Mouse (Mus musculus) natural killer cell, adult 2 months (primary cell): ENCODE measurements around the gene Banp.

ENCODE experiments used
- DNase-seq, 2 experiments: peaks; one replicate each; pipeline ENCODE4 v3.0.0; 2022; ENCODE audit warnings: low spot score in 2 of 2

Gene Banp

DNA sequence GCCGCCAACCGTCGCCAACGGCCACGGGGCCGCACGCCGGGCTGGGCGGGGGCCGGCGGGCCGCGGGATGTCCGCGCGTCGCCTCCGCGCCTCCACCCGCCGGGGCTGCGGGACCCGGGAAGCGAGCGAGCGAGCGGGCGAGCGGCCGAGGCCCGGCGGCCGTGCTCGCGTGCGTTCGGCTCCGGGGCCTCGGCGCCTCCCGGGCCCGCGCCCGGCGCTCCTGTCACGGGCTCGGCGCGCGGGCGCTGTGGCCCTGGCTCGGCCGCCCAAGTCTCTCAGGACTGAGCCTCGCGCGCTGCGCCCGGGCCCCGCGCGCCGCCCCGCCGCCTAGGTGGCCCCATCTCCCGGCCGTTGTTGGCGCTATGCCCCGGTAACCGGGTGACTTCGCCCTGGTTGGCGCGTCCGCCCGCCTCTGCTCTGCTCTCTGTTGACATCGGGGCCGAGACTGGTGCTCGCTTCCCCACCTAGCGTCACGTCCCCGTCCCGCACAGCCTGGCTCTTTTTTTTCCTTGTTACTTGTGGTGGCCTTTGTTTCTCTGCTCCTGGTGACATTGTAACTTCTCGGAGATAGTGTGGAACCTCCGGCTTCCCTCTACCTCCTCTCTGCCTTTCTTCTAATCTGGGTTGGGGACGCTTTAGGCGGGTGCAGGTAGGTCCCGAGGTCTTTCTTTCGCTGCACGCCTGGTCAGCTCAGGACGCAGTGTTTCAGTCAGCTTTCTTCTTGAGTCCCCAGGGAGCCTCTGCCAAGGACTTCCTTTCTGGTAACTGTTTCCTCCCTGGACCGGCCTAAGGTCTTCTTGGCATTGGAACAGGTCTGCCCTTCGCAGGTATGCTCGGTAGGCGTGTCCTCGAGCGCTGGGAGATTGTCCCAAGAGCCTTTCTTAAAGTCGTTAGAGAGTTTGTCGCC lies 1.5 kb downstream of the Banp start:
- DNase-seq, result peak; percentile 37 to 48

DNA sequence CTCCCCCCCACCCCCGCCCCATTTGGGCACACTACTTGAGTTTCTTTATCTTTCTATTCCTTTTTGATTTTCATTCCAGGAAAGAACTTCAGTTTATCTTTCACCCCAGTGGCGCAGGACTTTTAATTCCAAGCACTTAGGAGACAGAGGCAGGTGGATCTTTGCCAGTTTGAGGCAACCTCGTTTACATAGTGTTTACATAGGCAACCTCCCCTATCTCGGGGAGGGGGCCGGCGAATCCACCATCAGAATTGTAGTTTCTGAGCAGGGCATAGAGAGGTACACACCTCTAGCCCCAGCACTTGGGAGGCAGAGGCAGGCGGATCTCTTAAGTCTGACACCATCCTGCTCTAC lies 2.1 kb downstream of the Banp start:
- DNase-seq, result no peak

DNA sequence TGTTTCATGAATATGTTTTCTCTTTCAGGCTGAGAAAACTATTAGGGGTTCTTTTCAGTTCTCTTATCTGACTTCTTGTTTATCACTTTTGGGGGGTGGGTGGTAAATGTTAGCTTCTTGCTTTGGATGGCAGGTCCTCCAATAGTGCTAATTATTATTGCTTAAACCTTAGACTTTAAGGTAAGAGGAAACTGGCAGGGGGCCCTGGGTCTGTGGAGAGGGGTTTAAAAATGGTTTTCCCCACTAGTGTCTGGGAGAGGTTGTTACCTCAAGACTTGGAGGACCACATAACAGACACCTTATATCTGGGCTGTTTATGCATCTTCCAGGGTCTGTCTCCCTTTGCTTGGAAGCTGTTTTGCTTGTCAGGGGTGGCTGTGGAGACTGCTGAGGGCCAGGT lies 2.6 kb downstream of the Banp start:
- no peak for DNase-seq

DNA sequence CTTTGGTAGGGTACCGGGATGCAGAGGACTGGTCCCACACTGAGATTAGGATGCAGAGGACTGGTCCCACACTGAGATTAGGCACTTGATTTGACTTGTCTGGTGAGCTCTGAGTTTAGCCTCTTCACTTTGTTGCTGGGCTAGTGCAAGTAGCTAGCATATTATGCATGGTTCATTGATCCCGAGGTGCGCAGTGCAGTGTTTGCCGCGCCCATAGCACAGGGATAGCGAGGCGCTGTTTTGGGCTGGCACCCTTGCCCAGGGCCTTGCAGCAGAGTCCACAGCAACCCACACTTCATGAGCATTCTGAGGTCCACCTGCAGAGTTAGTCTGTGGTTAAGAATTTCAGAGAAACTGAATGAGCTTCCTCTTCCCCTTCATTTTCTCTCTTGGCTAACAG lies 3.2 kb downstream of the Banp start:
- DNase-seq, result no peak

DNA sequence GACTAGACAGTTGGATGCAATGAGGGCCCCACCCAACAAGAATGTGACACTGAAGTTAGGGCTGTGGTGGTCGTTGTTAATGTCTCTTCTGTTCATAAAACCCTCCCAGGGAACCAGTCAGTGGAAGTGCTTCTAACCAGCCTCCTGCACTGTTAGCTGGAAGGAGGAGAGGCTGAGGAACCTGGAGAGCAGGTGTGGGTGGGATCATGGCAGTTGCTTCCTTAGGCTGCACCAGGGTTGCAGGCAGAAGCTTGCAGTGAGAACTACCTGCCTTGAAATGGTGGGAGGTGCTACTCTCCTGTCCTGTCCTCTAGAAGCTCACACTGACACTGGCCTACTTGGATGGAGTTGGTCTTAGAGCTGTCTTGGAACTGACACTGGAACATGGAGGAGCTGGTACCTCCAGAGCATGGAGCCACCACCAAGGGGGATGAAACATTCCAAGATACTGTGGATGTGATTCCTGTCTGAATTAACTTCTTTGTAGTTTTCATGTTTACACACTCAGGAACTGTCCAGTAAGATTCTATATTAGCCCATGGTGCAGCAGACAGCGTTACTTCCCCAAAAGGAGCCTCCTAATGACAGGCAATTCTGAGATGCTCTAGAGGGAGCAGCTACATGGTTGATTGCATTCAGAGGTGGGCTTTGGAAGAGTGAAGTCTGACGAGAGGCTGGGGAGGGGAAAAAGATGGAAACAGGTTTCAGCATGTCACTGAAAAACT lies 4.4 kb downstream of the Banp start:
- no peak for DNase-seq

DNA sequence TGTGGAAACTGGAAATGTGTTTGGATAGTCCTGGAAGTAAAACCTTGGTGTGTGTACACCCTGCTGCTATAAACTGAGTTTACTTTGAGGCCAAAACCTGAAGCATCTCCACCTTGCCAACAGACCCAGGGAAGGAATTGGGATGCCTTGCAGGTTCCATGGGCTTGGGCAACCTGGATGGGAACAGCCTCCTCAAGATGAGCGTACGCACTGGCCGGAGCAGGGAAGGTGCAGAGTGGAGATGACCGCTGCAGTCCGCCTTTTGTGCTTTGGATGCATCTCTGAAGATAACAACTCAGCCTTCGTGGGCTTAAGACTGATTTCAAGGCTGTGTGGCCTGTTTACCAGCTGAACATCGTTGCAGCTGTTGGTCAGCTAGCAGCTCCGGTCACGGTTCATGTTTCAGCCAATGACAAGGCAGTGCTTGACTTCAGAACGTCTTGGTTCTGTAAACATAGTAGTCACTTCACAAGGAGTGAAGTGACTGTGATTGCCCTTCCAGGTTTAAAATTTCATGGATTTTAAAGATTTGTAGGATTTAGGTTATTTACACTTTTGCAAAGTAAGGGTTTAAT lies 5.5 kb downstream of the Banp start:
- no peak for DNase-seq

DNA sequence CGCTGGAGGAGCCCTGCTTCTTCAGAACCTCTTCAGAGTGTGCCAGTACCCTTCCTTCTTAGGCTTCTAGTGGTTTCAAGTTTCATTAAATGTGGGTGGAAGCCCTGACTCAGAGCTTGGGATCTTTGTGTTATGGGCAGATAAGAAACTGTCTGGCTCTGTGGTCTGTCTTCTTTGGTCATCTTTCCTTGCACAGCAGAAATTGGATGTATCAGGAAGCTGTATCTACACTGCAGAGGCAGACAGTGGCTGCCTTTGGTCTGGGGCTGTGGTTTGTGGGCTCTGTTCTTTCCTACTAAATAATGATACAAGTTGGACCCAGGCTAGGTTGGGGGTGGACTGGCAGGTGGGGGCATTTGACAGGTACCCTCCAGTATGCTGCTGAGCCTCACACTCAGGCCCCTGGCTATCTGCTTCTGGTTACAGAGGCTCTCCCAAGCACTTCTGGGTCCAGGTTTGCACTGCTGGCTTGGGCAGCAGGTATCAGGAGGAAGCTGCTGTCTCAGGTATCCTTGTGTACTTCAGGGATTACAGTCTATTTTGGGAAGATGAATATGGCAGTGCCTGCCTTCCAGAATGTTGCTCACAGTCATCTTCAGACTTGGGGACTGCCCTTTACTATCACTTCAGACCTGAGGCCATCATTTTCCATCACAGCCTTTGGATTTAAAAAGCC lies 6.4 kb downstream of the Banp start:
- no peak for DNase-seq

DNA sequence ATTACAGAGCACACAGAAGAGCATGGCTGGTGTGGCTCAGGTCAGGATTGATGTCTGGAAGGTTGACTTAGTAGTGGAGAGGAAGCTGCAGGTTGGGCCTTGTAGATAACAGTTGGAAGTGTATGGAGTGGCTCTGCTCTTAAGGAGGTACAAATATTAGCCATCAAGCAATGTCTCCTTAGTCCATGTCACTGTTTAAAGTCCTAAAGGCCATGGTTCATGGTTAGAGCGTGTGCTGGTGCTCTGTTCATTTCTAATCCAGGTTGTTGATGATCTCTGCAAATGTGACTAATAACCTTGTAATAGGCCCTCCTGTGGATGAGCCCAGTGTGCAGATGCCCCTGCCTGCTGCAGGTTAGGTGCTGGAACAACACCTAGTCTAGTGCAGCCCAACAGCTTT lies 8.8 kb downstream of the Banp start:
- DNase-seq, result no peak

DNA sequence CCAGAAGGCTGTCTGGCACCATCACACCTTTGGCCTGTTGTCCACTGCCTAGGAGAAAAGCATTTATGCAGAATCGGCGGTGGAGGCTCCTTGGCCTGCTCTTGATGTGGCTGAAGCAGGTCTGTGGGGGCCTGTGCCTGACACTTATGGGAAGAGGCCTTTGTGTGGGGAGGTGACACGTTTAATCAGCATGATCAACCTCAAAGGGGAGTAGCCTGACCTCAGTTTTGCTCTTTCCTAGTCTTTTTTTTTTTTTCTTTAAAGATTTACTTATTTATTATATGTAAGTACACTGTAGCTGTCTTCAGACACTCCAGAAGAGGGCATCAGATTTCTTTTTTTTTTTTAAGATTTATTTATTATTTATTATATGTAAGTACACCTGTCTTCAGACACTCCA lies 13.3 kb downstream of the Banp start:
- DNase-seq, result no peak

DNA sequence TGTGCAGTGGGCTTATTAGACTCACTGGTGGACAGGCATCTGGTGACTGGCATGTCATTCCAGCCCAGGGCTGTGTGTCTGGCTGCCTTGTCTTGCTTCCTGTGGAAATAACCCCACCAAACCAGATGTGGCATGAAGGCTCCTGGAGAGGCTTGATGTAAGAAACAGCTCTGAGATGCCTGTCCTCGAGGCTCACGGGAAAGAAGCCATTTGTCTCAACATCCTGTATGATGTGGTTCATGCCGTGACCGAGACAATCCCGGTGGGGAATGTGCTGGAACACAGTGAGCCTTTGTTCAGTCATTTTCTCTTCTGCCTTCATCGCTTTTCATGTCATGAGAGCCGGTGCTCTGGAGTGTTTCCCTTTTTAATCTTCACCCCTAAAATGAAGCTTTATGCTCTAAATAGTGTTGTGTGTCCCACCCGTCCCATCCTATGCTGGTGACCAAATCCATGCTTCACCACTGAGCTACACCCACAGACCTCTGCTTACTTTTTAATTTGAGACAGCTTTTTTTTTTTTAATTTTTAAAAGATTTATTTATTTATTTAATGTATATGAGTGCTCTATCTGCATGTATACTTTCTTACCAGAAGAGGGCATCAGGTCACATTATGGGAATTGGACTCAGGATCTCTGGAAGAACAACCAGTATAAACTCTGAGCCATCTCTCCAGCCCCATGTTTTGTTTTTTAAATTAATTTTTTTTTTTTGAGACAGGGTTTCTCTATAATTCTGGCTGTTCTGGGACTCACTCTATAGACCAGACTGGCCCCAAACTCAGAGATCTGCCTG lies 15.4 kb downstream of the Banp start:
- no peak for DNase-seq

DNA sequence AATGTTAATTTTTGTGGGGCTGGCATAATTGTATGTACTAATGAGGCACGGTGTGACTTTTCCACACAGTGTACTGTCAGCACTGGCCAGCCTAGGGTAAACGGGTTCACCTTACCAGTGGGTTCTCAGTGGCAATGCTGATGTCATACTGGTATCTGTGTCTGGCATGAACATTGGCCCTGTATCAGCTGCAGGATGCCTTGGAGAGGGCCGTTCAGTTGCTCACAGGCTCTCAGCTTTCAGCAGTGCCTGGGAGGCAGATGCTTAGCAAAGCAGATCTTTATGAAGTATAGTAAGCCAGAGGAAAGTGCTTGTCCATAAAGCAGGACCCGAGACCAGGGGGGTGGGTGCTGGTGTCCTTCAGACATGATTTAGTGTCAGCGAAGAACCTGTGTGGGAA lies 16.6 kb downstream of the Banp start:
- DNase-seq, result no peak

DNA sequence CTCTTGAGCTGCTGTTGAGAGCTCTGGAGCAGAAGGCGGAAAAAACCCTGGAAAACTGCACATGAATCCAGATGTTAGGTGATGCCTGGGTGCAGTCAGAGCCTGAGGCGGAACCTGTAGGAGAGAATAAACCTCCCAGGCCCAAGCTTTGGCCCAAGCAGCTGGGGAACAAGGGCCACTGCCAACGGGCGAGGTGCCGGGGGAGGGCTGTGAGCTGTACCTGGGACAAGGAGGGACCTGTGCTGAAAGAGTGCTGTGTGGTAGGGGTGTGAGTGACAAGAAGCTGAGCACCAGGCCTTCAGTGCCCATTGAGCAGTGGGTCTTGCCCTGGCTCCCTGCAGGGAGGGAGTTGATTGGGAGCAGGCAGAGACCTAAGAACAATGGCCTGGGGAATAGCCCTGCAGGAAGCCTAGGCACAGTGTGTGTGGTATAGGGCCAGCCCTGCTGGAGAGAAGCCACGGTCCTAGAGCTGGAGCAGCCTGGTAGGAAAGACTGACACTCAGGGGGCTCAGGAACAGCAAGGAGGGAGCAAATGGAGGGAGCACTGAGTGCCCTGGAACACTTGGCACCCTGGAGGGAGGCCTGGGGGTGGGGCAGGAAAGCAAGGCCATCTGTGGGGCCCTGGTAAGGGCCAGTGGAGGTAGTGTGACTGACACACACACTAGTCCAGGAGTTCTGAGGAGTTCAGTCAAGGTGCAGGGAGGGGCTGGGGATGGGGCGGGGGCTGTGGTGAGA lies 17.3 kb downstream of the Banp start:
- DNase-seq, result no peak

DNA sequence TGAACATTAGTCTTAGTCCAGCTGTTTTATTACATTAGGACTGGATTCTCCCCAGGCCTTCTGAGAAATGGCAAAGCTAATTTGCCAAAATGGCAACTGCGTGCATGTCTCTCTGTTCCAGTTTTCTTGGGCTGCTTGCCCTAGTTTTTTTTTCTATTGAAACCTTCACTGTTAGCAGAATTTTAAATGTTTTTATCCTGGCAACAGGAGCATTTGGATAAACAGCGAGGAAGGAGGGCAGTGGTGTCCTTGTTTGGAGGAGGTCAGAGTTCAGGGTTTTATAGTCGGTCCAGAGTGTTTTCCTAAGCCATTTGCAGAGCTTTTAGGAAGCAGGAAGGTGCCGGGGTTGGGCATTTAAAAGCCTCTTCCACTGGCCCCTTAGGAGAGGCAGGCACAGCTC lies 18.4 kb downstream of the Banp start:
- DNase-seq, result no peak

DNA sequence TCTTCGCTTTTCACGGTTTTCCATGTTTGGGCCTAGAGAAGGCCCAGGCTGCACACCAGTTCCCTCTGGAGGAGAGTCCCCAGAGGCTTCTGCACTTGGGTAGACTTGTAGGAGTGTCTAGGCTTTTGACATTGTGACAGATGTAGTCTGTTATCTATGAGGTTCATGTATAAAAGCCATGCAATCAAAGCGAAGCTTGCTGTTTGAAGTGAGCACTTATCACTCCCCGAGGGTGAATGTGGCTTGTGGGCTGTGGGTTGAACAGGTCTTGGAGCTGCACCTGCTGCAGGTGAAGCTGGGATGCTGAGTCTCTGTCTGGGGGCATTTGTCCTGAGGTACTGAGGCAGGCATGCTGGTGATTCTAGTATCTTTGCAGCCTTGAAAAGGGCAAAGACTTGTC lies 19.0 kb downstream of the Banp start:
- no peak for DNase-seq

DNA sequence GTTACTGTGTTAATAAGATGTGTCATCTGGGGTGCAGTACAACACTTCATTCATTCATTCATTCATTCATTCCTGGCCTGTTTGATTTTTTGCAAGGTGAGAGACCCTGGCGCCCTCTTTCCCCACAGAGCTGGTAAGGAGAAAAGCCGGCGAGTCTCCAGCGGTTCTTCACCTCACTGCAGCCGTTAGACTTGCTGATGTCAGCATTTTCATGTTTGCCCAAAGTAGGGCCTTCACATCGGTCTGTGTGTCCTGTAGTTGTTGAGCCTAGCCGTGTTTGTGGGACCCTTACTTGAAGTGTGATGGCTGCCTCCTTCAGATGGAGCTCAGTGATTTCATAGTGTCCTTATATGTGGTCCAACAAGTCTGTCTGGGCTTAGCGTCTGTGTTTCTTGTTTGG lies 20.7 kb downstream of the Banp start:
- DNase-seq, result no peak

DNA sequence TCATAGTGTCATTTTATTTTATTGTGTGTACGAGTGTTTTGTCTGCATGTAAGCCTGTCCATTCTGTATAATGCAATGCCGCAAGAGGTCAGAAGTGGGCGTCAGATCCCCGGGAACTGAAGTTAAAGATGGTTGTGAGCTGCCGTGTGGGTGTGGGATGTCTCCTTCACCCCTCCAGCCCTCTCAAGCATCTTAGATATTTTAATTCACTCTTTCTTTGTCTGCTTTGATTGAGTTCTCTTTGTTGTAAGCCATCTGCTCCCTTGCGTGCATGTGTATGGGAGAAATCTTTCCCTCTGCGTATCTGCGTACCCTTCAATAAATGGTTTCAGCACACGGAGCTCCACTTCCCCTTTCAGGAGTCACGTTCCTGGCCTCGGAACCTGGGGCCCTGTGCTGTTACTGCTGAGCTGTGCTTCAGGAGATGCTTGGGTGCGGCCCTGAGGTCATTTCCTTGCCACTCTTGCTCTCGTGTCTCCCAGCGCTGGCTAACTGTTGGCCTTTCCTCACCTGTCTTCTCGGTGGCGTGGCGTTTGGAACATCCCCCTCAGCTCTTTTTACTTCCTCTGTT lies 22.0 kb downstream of the Banp start:
- DNase-seq, result no peak

DNA sequence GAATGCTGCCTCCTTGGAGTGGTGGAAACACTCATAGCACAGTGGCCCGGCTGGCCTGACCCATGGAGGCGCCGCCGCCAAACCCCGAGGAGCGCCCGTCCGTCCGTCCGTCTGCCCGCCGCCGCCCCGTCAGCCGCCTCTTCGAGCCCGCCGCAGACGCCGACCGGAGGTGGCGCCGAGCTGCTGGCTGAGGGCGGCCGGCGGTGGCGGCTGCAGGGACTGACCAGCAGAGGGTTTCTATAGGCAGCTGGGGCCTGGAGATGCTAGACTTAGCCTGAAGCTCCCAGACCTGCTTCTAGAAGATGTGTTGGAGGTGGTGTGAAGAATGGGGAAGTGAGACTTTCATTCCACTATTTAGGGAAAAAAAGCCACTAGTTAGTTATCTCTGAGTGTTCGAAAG lies 24.4 kb downstream of the Banp start:
- DNase-seq, result no peak

DNA sequence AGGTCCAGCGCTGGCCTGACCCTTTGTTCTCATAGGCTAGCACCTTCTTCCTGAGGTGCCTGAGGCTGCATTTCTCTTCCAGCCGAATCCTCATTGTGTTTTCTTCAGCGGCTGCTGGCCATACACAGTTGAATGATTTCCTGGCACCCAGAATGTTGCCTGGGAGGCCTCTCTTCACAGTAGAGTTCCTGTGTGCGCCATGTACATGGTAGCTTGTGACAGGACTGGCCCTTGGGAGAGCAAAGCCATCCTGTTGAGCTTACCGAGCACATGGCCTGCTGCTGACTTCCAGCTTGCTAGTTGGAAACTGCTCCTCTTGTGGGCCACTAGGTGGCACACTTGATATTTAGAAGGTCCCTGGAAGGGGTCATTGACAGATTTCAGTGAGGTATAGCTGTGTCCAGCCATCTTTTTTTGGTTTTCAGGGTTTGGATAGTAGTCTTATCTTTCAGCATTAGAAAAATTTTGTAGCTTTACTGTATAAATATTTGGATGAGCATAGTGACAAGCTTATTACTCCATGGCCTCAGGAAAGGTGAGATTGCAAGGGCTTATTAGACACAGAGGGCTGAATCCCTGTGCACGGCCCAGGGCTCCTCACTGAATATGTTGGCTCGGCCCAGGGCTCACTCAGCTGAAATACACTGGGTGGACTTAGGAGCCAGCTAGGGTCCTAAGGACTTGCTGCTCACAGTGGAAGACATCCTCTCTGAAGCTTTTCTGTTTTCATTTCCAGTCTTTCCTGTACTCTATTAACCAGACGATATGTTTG lies 28.5 kb downstream of the Banp start:
- no peak for DNase-seq

DNA sequence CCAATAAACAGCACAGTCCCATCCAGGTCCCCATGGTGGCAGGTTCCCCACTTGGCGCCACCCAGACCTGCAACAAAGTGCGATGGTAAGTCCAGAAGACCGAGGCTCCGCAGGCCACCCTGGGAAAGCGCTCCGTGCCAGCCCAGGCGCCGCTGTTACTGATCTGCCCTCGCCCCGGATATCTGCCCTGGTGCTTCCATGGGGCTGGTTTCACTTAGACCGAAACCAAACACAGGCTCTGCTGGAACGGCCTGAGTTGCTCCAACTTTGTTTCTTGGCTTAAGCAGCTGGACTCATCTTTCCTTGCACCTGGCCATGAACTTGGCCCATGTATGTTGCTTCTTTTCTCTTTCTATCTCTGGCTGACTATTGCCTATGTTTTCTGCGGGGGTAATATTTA lies 29.1 kb downstream of the Banp start:
- DNase-seq, result no peak
